Comparison of ENCODE assay signal across 11 mouse cellular contexts in the genomic region with DNA sequence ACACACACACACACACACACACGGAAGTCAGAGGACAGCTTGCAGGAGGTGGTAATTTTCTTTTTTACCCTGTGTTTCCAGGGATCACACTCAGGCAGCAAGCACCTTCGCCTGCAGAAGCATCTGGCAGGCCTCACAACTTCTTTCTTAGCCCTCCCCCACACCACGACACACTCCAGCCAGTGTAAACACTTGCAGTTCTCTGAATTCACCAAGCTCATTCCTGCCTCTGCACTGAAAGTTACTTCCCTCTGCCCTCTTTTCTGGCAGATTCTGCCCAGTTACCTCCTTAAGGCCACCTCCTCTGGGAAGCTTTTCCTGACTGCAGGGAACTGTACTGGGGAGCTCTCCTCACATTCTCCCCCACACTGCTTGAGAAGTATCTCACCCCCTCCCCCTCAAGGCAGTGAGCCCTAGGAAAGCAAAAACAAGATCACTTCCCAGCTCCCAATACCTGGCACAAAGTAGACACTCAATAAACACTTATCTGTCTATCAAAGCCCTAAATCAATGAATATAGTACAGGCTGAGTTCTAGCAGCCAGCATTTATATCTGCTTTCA.
DNase-seq lines count a peak whose midpoint lies in the region; ATAC-seq lines count a peak whose summit lies in the region.
"Had no signal": no experiment of that assay in that cellular context is flagged by ENCODE, and none has a peak within 500 bp of the region (broad histone marks: within the 10 kb centered on the region; RNA-seq: fewer than 3 reads in every experiment).

No protein-coding gene starts in this region.

- no peaks in the 10 kb centered on the region for H3K36me3 ChIP-seq in kidney, embryonic 15.5 days
- H3K36me3 ChIP-seq in embryonic facial prominence, embryonic 12.5 days, result no peaks in the 10 kb centered on the region
- H3K36me3 ChIP-seq in intestine, embryonic 15.5 days, result no peaks in the 10 kb centered on the region
- H3K36me3 ChIP-seq: forebrain, embryonic 12.5 days; hindbrain, embryonic 10.5 days; limb, embryonic 13.5 days had no signal

- no peaks in the 10 kb centered on the region for H3K9me3 ChIP-seq in kidney, embryonic 15.5 days (replicated peaks)
- H3K9me3 ChIP-seq in embryonic facial prominence, embryonic 12.5 days, result no peaks in the 10 kb centered on the region
- H3K9me3 ChIP-seq in intestine, embryonic 15.5 days, result no peaks in the 10 kb centered on the region
- H3K9me3 ChIP-seq: forebrain, embryonic 12.5 days; hindbrain, embryonic 10.5 days; limb, embryonic 13.5 days had no signal

- no peak overlapping the region for H3K9ac ChIP-seq in kidney, embryonic 15.5 days
- H3K9ac ChIP-seq in embryonic facial prominence, embryonic 12.5 days, result no peak overlapping the region
- H3K9ac ChIP-seq in intestine, embryonic 15.5 days, result no peak overlapping the region
- H3K9ac ChIP-seq: forebrain, embryonic 12.5 days; limb, embryonic 13.5 days had no signal

- no peaks in the 10 kb centered on the region for H3K27me3 ChIP-seq in kidney, embryonic 15.5 days
- H3K27me3 ChIP-seq in embryonic facial prominence, embryonic 12.5 days, result no peaks in the 10 kb centered on the region
- no peaks in the 10 kb centered on the region for H3K27me3 ChIP-seq in intestine, embryonic 15.5 days (replicated peaks)
- H3K27me3 ChIP-seq: forebrain, embryonic 12.5 days; limb, embryonic 13.5 days had no signal

- H3K27ac ChIP-seq in kidney, embryonic 15.5 days, result peak overlapping the region; percentile 73
- 0 out of 2 replicates have a peak overlapping the region, but pooled peaks have one; percentile 24 for H3K27ac ChIP-seq in embryonic facial prominence, embryonic 12.5 days
- peak overlapping the region; percentile 73 for H3K27ac ChIP-seq in intestine, embryonic 15.5 days
- H3K27ac ChIP-seq: forebrain, embryonic 12.5 days; hindbrain, embryonic 10.5 days; limb, embryonic 13.5 days had no signal

- peaks cover 19% of the 10 kb centered on the region for H3K4me1 ChIP-seq in kidney, embryonic 15.5 days
- no peaks in the 10 kb centered on the region for H3K4me1 ChIP-seq in embryonic facial prominence, embryonic 12.5 days
- peaks cover 10% of the 10 kb centered on the region for H3K4me1 ChIP-seq in intestine, embryonic 15.5 days (replicated peaks)
- H3K4me1 ChIP-seq: forebrain, embryonic 12.5 days; hindbrain, embryonic 10.5 days had no signal

- no peak overlapping the region for H3K4me3 ChIP-seq in kidney, embryonic 15.5 days (replicated peaks)
- no peak overlapping the region for H3K4me3 ChIP-seq in embryonic facial prominence, embryonic 12.5 days
- H3K4me3 ChIP-seq in intestine, embryonic 15.5 days (replicated peaks), result no peak overlapping the region
- H3K4me3 ChIP-seq: forebrain, embryonic 12.5 days; hindbrain, embryonic 10.5 days; limb, embryonic 13.5 days had no signal

- no peak overlapping the region for H3K4me2 ChIP-seq in kidney, embryonic 15.5 days
- no peak overlapping the region for H3K4me2 ChIP-seq in embryonic facial prominence, embryonic 12.5 days (replicated peaks)
- H3K4me2 ChIP-seq in intestine, embryonic 15.5 days (replicated peaks), result no peak overlapping the region
- H3K4me2 ChIP-seq: forebrain, embryonic 12.5 days; limb, embryonic 13.5 days had no signal

- peak; percentile 71; the same call in 1 of the 2 replicates for ATAC-seq in kidney, embryonic 15.5 days (replicated peaks; ENCODE audit: low FRiP score)
- ATAC-seq in embryonic facial prominence, embryonic 12.5 days (ENCODE audit: insufficient number of reproducible peaks, insufficient read depth, low FRiP score, low TSS enrichment), result no peak
- peak; percentile 73; the same call in 1 of the 2 replicates for ATAC-seq in intestine, embryonic 15.5 days

- no peak for DNase-seq in kidney, adult 8-10 months
- peak; percentile 86 for DNase-seq in lung, postnatal 36 days
- no peak for DNase-seq in cerebellum, postnatal 14 days
- no peak for DNase-seq in layer of hippocampus, adult 8-10 months (ENCODE audit: low spot score in 2 of 2)
- DNase-seq: cerebellum, adult 18-20 months had no signal

- 42% methylated on average over 3 of the region's 3 CpGs for WGBS in kidney, embryonic 15.5 days
- 31% methylated on average over 3 of the region's 3 CpGs for WGBS in embryonic facial prominence, embryonic 12.5 days
- WGBS in intestine, embryonic 15.5 days, result 30% methylated on average over 3 of the region's 3 CpGs
